Mouse (Mus musculus) stomach, postnatal 0 days (tissue): Measurements from ENCODE around the gene Gm266.

Experiments
- CTCF ChIP-seq: IDR thresholded peaks from 2 replicates; pipeline ENCODE4 v1.5.1; 2016; ENCODE audit warnings: antibody characterized with exemption, low read depth, mild to moderate bottlenecking, moderate library complexity
- EP300 ChIP-seq: optimal IDR thresholded peaks from 2 replicates; pipeline ENCODE3; 2016; ENCODE audit warnings: antibody characterized with exemption

GRCm38 (mm10) chr12:111445890-111446613 lies 39.6 kb downstream of the Gm266 start:
- TF ChIP-seq CTCF (no peak), EP300 (no peak)
